Mouse (Mus musculus) large intestine, adult 2 months (tissue): ENCODE results near the gene Pkd1l2. TPM values are rescaled to one million over a fixed set of nuclear protein-coding genes. Genes with fewer than 3 reads are reported as not detected.

Source experiments
- DNase-seq: peaks from one replicate; pipeline ENCODE4 v3.0.0-alpha.2; 2012; ENCODE audit warnings: low read depth, low spot score
- WGBS: fragments of 180-500 bp; shearing (Covaris S2); methylation state at CpG from one replicate; pipeline ENCODE4 v1.1.7; 2018; 5-methylcytosine and 5-hydroxymethylcytosine counted together
- polyA plus RNA-seq: library from polyadenylated mRNA; depleted of rRNA; stranded (reverse); fragments of >200 nt; gene quantifications from 2 replicates; pipeline ENCODE4 v1.2.3, GENCODE M21; 2012

Pkd1l2 gene
- polyA plus RNA-seq, 1 experiment, result 0.01 TPM

GRCm38 (mm10) chr8:117089802-117090201, 7.6 kb upstream of the Pkd1l2 start:
- WGBS, result 85% methylated on average over 4 of the region's 4 CpGs
- DNase-seq, result no peak

DNA sequence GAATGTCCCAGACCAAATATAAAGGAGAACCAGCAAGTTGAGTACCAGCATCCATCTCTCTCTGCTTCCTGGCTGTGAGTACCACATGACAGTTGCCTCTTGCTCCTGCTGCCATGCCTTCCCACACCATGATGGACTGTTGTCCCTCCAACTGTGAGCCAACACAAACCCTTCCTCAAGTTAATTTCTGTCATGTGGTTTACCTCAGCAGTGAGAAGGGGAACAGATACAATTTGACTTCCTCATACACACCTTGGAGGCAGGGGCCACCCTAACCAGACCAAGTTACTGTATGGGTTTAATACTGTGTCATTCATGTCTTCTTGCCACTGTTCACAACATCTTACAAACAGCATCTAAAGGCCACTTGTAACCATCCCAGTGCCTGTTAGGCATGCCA, 4.8 kb upstream of the Pkd1l2 start:
- no peak for DNase-seq

- no peak for DNase-seq
- WGBS, result 48% methylated on average over 8 of the region's 8 CpGs
Observed at GRCm38 (mm10) chr8:117085521-117085920, 3.3 kb upstream of the Pkd1l2 start.

DNA sequence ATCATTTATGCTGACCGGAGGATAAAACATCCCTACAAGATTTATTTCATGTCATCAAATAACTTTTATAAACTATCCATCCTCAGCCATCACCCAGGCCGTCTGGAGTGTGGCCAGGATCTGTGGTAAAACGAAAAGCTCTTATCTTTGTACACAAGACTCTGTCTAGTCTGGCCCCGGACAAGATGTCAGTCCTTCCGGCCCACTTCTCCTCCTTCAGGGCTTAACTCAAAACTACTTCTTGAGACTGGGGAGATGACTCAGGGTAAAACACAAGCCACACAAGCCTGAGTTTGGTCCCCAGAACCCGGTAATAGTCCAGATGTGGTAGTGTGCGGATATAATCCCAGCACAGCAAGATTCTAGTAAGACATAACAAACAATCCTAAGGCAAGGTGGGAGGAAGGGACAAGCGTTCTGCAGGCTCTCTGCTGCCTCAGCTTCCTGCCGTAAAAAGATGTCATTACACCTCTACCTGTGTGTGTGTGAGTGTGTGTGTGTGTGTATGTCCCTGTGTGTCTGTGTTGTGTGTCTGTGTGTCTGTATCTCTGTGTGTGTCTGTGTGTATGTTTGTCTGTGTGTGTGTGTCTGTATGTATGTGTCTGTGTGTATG, 804 bp upstream of the Pkd1l2 start:
- 36% methylated on average over 9 of the region's 9 CpGs for WGBS
- no peak for DNase-seq

- no peak for DNase-seq
- WGBS, result 76% methylated on average over 14 of the region's 14 CpGs
Observed at GRCm38 (mm10) chr8:117079652-117080051, 2.6 kb downstream of the Pkd1l2 start.

GRCm38 (mm10) chr8:117078367-117078926, 3.8 kb downstream of the Pkd1l2 start:
- WGBS, result 66% methylated on average over 7 of the region's 7 CpGs
- DNase-seq, result no peak

DNA sequence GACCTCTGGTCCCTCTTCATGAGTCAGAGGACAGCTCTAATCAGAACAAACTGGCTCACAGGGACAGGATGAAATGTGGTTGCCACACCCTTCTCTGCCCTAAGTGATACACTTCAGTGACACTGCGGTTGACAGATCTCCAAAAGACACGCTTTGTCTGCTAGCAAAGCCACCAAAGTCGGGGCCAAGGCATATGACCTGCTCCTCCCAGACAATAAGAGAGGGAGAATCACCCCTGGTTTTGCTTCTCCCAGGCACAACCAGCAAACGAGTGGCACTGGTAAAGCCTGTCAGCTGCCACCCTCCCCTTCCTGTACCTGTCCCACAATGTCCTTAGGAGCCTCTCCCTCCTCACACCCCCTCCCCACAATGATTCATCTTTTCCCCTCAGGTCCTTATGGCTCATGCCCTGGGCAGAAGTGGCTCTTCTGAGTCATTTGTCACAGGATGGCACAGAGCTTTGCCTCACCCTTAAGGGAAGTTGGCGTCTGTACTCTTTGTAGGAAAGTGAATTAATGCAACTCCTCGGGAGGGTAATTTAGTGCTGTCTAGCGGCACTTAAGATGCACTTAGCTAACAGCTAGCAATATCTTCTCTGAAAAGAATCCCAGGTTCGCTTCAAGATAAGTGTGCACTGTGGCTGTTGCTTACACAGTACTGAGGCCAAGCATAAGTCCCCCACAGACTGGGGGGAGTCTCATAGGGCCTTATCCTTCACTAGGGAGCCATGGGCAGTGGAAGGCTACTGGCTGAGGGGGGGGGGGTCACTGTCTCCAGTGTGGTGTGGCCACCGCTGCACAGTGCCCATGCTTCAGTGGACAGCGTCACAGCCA, 7.7 kb downstream of the Pkd1l2 start:
- 48% methylated on average over 10 of the region's 10 CpGs for WGBS
- DNase-seq, result no peak

GRCm38 (mm10) chr8:117069708-117070107, 12.5 kb downstream of the Pkd1l2 start:
- 84% methylated on average over 1 of the region's 1 CpGs for WGBS

GRCm38 (mm10) chr8:117068294-117068693, 14.0 kb downstream of the Pkd1l2 start:
- 56% methylated on average over 13 of the region's 13 CpGs for WGBS
- no peak for DNase-seq

More at GRCm38 (mm10) chr8:117069708-117070107, 12.5 kb downstream of the Pkd1l2 start:
- DNase-seq, result no peak

DNA sequence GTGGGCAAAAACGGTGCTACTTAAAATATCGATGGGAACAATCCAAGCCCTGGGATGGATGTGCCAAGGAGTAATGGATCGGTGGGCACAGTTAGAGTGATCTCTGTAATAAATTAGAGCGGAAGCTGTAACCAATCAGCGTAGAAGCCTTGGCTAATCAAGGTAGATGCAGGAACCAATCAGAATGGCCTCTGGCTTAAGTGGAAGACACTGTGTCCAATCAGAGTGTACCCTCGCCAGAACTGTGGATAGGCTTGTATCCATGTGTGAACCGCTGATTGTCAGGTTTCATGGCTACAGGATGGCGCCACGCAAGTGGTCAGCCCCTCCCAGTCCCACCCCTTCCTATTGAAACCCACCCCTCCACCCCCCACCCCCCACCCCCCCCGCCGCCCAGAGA, 14.9 kb downstream of the Pkd1l2 start:
- no peak for DNase-seq

DNA sequence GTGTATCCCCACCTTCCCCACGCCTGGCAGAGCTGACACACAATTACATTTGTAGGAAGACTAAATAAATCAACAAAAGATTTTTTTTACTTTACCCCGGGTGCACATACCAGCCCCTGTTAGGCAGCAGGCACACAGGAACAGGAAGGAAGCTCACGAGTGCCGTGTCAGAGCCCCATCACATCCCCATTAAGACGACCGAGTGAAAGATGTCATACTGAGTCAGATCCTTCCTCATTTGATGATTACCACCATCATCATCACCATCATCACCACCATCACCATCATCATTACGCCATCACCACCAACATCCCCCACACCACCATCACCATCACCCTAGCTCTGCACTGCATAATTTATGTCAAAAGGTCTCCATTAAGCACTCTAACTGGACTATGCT, 15.3 kb downstream of the Pkd1l2 start:
- 69% methylated on average over 7 of the region's 7 CpGs for WGBS
- no peak for DNase-seq

More for the DNA sequence above, 14.9 kb downstream of the Pkd1l2 start:
- WGBS, result 87% methylated on average over 11 of the region's 11 CpGs

- 70% methylated on average over 13 of the region's 13 CpGs for WGBS
- DNase-seq, result no peak
Observed at GRCm38 (mm10) chr8:117061180-117061880, 20.9 kb downstream of the Pkd1l2 start.

GRCm38 (mm10) chr8:117060306-117060705, 21.9 kb downstream of the Pkd1l2 start:
- WGBS, result 71% methylated on average over 13 of the region's 13 CpGs
- no peak for DNase-seq

GRCm38 (mm10) chr8:117059021-117059420, 23.2 kb downstream of the Pkd1l2 start:
- DNase-seq, result no peak
- WGBS, result 56% methylated on average over 7 of the region's 7 CpGs

DNA sequence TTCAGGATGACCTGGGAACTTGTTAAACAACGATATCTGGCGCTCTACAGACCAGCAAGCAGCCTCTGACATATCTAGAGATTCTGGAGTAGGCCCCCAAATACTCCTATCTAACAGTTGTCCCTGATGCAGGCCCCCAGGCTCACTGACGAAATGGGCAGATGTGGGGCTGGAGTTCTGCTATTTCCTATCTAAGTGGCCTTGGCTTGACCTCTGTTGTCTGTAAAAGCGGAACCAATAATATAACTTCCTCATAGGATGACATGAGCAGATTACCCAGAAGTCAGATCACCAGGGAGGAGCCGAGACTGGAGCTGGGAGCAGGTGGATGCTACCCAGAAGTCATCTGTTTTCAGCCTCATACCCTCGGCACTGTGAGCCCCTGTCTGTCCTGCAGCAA, 27.2 kb downstream of the Pkd1l2 start:
- DNase-seq, result no peak
- WGBS, result 59% methylated on average over 6 of the region's 6 CpGs

- WGBS, result 91% methylated on average over 3 of the region's 3 CpGs
- no peak for DNase-seq
Observed at GRCm38 (mm10) chr8:117054146-117054545, 28.1 kb downstream of the Pkd1l2 start.

DNA sequence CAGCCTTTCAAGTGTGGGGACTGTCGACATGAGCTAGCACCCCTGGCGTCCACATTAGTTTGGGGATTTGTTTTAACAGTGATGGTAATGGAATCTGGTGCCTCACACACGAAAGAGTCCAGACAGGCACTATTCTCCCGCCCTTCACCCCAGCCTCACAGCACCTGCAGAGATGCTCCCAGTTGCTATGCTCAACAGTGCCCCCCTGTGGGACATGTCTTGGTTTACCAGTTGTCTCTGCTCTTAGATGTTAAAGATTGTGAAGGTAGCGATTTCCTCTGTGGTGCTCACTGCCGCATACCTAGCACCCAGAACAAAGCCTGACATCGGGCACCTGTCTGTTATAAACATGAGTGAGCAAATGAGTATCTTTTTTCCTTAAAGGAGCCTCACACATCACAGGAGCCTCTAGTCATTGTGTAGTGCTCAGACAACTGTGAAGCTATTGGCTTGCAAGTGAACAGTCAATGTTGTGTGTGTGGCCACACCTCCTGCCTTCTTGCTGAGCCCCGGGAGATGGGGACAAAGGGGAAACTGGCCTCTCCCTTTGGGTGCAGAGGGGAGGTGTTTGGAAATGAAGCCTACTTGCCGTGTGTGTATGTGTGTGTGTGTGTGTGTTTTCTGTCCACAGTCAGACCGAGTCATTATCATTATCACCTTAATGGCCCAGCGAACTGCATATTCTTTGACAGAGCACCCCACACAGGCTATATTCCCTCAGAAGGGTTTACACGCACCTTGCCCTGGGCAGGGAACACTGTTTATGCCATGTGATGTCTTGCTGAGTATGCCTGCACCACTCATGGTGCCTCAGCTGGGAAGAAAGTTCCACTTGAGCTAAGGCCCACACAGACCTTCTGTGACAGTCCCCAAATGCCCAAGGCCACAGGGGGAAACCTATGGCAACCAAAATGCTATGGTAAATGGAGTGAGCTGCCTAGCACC, 28.8 kb downstream of the Pkd1l2 start:
- DNase-seq, result no peak
- WGBS, result 47% methylated on average over 12 of the region's 12 CpGs

DNA sequence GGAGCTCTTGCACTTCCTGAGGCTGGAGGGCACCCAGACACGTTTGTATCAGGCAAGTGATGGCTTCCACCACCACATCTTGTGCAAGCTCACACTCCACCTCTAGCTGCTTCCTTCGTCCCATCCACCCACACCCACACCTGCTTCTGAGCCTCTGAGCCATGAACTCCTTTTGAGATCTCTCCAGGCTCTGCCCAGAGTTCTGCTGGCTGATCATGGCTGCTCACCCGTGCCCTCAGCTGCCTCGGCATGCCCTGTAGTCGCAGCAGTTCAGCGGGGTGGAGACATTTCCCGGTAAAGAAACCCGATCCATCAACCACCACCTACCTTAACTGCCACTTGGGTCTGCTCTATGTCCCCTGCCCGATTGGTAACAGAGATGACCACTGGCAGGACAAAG, 30.9 kb downstream of the Pkd1l2 start:
- DNase-seq, result no peak
- WGBS, result 51% methylated on average over 9 of the region's 9 CpGs

- DNase-seq, result no peak
- WGBS, result 66% methylated on average over 9 of the region's 9 CpGs
Observed at GRCm38 (mm10) chr8:117050763-117051162, 31.5 kb downstream of the Pkd1l2 start.
